Mouse (Mus musculus) lung, embryonic 14.5 days (tissue): ENCODE measurements around the gene Hsp90aa1. TPM values are rescaled to one million over a fixed set of nuclear protein-coding genes. Genes with fewer than 3 reads are reported as not detected.
A peak's percentile ranks its signal among the peaks of the same experiment; 100 is the strongest.
"Not testable (repeated sequence)": the region's sequence is repeated elsewhere in the genome, so short reads cannot be mapped to it uniquely, and the experiment has no call there.

Experiments used
- ATAC-seq: fragments of 200-750 bp; cut with Nextera tagmentation; 2 replicates; pipeline ENCODE4 v1.8.0; 2017; ENCODE audit warnings: mild to moderate bottlenecking, moderate TSS enrichment, moderate library complexity; ENCODE audit not compliant: insufficient read depth
- DNase-seq: peaks from one replicate; pipeline ENCODE4 v3.0.0-alpha.2; 2015
- H3K27ac ChIP-seq: fragments of 300-500 bp; sonication (generic); 2 replicates; pipeline ENCODE4 v1.5.1; 2014; ENCODE audit warnings: low read depth, mild to moderate bottlenecking, moderate library complexity
- H3K27me3 ChIP-seq: fragments of 300-500 bp; sonication (generic); 2 replicates; pipeline ENCODE4 v1.6.1; 2014; ENCODE audit warnings: low read length, control low read depth; ENCODE audit not compliant: insufficient read depth
- H3K36me3 ChIP-seq: fragments of 300-500 bp; sonication (generic); 2 replicates; pipeline ENCODE4 v1.6.1; 2014; ENCODE audit warnings: control low read depth; ENCODE audit not compliant: insufficient read depth
- H3K4me1 ChIP-seq: fragments of 300-500 bp; sonication (generic); 2 replicates; pipeline ENCODE4 v1.6.1; 2014; ENCODE audit warnings: antibody characterized with exemption, control low read depth; ENCODE audit not compliant: insufficient read depth
- H3K4me2 ChIP-seq: fragments of 300-500 bp; sonication (generic); 2 replicates; pipeline ENCODE4 v1.6.1; 2014; ENCODE audit warnings: mild to moderate bottlenecking
- H3K4me3 ChIP-seq: fragments of 300-500 bp; sonication (generic); 2 replicates; pipeline ENCODE4 v1.5.1; 2014; ENCODE audit warnings: low read depth, low read length
- H3K9ac ChIP-seq: fragments of 300-500 bp; sonication (generic); 2 replicates; pipeline ENCODE4 v1.6.1; 2014
- H3K9me3 ChIP-seq: fragments of 300-500 bp; sonication (generic); 2 replicates; pipeline ENCODE4 v1.6.1; 2016; ENCODE audit warnings: low read depth, low read length, control low read depth
- CTCF ChIP-seq: IDR thresholded peaks from 2 replicates; pipeline ENCODE4 v1.5.1; 2016; ENCODE audit warnings: antibody characterized with exemption, low read depth
- WGBS: fragments of 180-500 bp; shearing (Covaris S2); extraction: QIAGEN DNeasy Blood & Tissue Kit; methylation state at CpG from one replicate; pipeline ENCODE4 v1.1.7; 2014; 5-methylcytosine and 5-hydroxymethylcytosine counted together
- polyA plus RNA-seq: library from polyadenylated mRNA; unstranded; fragments of >200 nt; fragmentation: Nextera tagmentation; extraction: Ambion mirVana; gene quantifications from 2 replicates; pipeline ENCODE4 v1.2.1, GENCODE M21; 2014

Hsp90aa1 gene
- polyA plus RNA-seq, 1 experiment from 2014 or later: 905 TPM

DNA sequence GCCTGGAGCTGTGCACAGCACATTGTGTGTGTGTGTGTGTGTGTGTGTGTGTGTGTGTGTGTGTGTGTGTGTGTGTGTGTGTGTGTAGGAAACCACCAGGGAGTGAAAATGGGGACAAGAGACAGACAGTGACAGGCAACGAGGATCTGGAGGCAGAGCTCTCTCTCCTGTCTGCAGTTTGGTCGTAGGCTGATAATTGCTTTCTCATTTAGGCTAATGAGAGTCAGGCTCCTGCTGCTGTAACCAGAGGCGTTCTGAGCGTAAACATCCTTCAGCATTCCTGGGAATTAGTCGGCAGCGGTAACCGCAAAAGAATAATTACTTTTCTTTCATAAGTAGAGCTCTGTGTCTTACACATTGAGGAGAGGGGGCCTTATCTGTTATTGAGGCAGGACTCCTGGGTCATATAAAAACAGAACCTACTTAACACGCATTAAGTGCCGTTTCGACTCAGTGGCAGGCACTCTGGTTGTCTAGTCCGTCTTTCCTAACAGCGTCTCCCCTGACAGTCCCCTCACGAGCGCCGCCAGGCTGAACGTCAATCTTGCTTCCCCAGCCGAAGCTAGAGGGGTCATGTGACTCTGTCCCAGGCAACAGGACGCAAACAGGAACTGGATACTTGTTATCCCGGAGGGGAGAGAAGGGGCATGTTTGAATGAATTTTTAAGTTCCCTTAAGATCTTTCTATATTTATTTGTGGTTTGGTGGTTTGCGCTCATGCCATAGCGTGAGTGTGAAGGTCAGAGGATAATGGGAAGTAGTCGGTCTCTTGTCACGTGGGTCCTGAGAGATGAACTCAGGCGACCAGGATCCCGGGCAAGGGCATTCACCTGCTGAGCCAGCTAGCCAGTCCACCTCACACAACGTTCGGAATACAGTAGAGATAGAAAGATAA lies 4.1 kb upstream of the Hsp90aa1 start:
- no peaks in the 10 kb centered on the region for H3K27me3 ChIP-seq
- ATAC-seq: peak; percentile 65; the same call in 1 of the 2 replicates
- DNase-seq: peak; percentile 75
- peak overlapping the region; percentile 41 for H3K9ac ChIP-seq
- no peaks in the 10 kb centered on the region for H3K36me3 ChIP-seq
- no peak overlapping the region for H3K27ac ChIP-seq
- no peaks in the 10 kb centered on the region for H3K4me1 ChIP-seq
- H3K9me3 ChIP-seq: no peaks in the 10 kb centered on the region
- peak overlapping the region; percentile 68 for H3K4me2 ChIP-seq
- WGBS: under 1% methylated on average over 27 of the region's 27 CpGs
- peak; percentile 19; the same call in 1 of the 2 replicates for TF ChIP-seq CTCF
- peak overlapping the region; percentile 30 for H3K4me3 ChIP-seq

DNA sequence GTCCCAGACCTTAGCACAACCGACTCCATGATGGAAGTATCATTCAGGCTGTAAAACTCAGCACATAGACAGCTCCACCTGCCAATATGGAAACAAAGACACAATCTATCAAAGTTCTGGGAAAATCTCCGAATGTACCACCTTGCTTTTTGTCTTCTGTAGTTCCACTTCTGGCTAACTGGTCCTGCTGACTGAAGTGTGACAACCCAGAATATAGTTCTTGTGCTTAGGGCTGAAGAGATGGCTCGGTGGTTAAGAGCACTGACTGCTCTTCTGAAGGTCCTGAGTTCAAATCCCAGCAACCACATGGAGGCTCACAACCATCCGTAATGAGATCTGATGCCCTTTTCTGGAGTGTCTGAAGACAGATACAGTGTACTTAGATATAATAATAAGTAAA lies 2.9 kb upstream of the Hsp90aa1 start:
- not testable (repeated sequence) for H3K9me3 ChIP-seq, H3K4me3 ChIP-seq, ATAC-seq, H3K36me3 ChIP-seq, H3K4me2 ChIP-seq, H3K9ac ChIP-seq, H3K27me3 ChIP-seq, H3K27ac ChIP-seq, DNase-seq, H3K4me1 ChIP-seq
- WGBS: 81% methylated on average over 4 of the region's 4 CpGs

GRCm38 (mm10) chr12:110703682-110704081 lies 1.2 kb upstream of the Hsp90aa1 start:
- ATAC-seq (no peak), DNase-seq (no peak)
- Histone ChIP-seq H3K27me3 (no peaks in the 10 kb centered on the region), H3K4me3 (no peak overlapping the region), H3K9me3 (no peaks in the 10 kb centered on the region), H3K4me2 (no peak overlapping the region), H3K27ac (no peak overlapping the region), H3K9ac (no peak overlapping the region), H3K4me1 (no peaks in the 10 kb centered on the region), H3K36me3 (no peaks in the 10 kb centered on the region)
- no peak for TF ChIP-seq CTCF
- WGBS: 63% methylated on average over 7 of the region's 7 CpGs

- peak; percentile 67 for ATAC-seq
- H3K9ac ChIP-seq: peak overlapping the region; percentile 4; the same call in 1 of the 2 replicates
These were observed 512 bp upstream of the Hsp90aa1 start for GRCm38 (mm10) chr12:110703008-110703471.

DNA sequence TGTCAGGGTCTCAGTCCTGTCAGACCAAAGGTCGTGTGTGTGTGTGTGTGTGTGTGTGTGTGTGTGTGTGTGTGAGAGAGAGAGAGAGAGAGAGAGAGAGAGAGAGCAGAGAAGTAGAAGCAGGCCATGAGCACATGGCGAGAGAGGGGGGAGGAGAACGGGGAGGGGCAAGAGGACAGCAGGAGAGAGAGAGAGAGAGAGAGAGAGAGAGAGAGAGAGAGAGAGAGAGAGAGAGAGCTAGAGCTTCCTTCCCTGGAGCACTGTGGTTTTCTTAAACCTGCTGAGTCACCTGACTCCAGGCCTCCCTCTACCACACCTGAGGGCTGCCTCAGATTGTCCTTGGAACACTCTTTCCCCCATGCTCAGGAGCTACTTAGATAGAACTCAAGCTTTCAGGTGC lies 1.2 kb downstream of the Hsp90aa1 start:
- H3K9me3 ChIP-seq, H3K4me2 ChIP-seq, H3K4me1 ChIP-seq, H3K9ac ChIP-seq, DNase-seq, H3K27me3 ChIP-seq, H3K4me3 ChIP-seq, ATAC-seq, H3K36me3 ChIP-seq, H3K27ac ChIP-seq: not testable (repeated sequence)
- WGBS: 23% methylated on average over 3 of the region's 3 CpGs

More at GRCm38 (mm10) chr12:110703008-110703471, 512 bp upstream of the Hsp90aa1 start:
- Histone ChIP-seq H3K9me3 (no peaks in the 10 kb centered on the region), H3K36me3 (no peaks in the 10 kb centered on the region), H3K4me1 (no peaks in the 10 kb centered on the region), H3K4me2 (no peak overlapping the region), H3K27me3 (no peaks in the 10 kb centered on the region), H3K4me3 (no peak overlapping the region), H3K27ac (no peak overlapping the region)
- peak; percentile 96 for DNase-seq
- peak; percentile 97 for TF ChIP-seq CTCF
- WGBS: 16% methylated on average over 8 of the region's 8 CpGs

- WGBS: 46% methylated on average over 2 of the region's 2 CpGs
- Histone ChIP-seq H3K27me3 (no peaks in the 10 kb centered on the region), H3K4me3 (no peak overlapping the region), H3K36me3 (no peaks in the 10 kb centered on the region), H3K9me3 (no peaks in the 10 kb centered on the region), H3K27ac (no peak overlapping the region), H3K4me2 (no peak overlapping the region), H3K9ac (no peak overlapping the region), H3K4me1 (peaks cover 5% of the 10 kb centered on the region; the same call in 1 of the 2 replicates)
- DNase-seq (no peak), ATAC-seq (no peak)
- TF ChIP-seq CTCF: no peak
These were observed 1.8 kb downstream of the Hsp90aa1 start for GRCm38 (mm10) chr12:110700730-110701129.

DNA sequence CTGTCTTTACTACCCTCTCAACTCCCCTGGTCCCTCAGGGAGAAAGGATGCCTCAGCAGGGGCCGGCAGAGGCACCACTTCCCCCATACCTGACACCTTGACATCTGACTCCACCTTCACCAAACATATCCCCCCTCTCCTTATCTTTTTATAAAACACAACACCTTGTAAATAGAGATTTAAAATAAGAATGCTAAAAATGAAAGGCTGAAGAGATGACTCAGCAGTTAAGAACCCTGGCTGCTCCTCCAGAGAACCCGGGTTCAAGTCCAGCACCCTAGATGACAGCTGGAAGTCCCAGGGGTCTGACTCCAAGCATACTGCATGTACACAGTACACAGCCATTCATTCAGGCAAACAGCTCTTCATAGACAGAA lies 3.4 kb downstream of the Hsp90aa1 start:
- no peak overlapping the region for H3K4me3 ChIP-seq
- no peaks in the 10 kb centered on the region for H3K9me3 ChIP-seq
- no peaks in the 10 kb centered on the region for H3K27me3 ChIP-seq
- no peak overlapping the region for H3K27ac ChIP-seq
- no peak for DNase-seq
- H3K4me2 ChIP-seq: peak overlapping the region; percentile 34
- WGBS: 52% methylated on average over 2 of the region's 2 CpGs
- peaks cover 10% of the 10 kb centered on the region; the same call in 1 of the 2 replicates for H3K4me1 ChIP-seq
- H3K36me3 ChIP-seq: peaks cover 9% of the 10 kb centered on the region
- H3K9ac ChIP-seq: no peak overlapping the region
- no peak for ATAC-seq
- no peak for TF ChIP-seq CTCF
